Mouse (Mus musculus) left cerebral cortex, adult 2 months (tissue): Measurements from ENCODE around the gene Wbp1l. TPM values are rescaled to one million over a fixed set of nuclear protein-coding genes. Genes with fewer than 3 reads are reported as not detected.

Experiments
- DNase-seq, 2 experiments: peaks; one replicate each; pipeline ENCODE4 v3.0.0; 2021 to 2022; ENCODE audit warnings: low spot score in 2 of 2, mixed read lengths in 1 of 2; ENCODE audit errors: extremely low spot score in 1 of 2
- H3K27ac ChIP-seq: fragments of 200-600 bp; 2 replicates; pipeline ENCODE4 v1.8.1; 2022
- H3K4me3 ChIP-seq: fragments of 200-600 bp; 2 replicates; pipeline ENCODE4 v1.8.1; 2022
- CTCF ChIP-seq: fragments of 200-600 bp; IDR thresholded peaks from 2 replicates; pipeline ENCODE4 v1.8.1; 2022; ENCODE audit warnings: antibody characterized with exemption, mild to moderate bottlenecking, moderate library complexity
- intact Hi-C: fragments of 180-260 bp; cut with DNase I; formaldehyde crosslinking; loops from one replicate; pipeline ENCODE4 v1.15.1; 2025
- total RNA-seq, 2 experiments: library from RNA; stranded (reverse); gene quantifications; 2 replicates each; pipeline ENCODE4 v1.2.3; 2021

Gene Wbp1l
- total RNA-seq, 2 experiments from 2014 or later: 36.8 to 42.6 TPM

- intact Hi-C loops: loop anchor here (5.0 kb wide), 1 partner anchor 42 kb away; no protein-coding TSS in a partner anchor
- DNase-seq: no peak
- peak overlapping the region; percentile 92 for H3K4me3 ChIP-seq
- no peak for TF ChIP-seq CTCF
- H3K27ac ChIP-seq: no peak overlapping the region; the same call in 1 of the 2 replicates
Measured at GRCm38 (mm10) chr19:46600371-46600770, 1.5 kb downstream of the Wbp1l start.

GRCm38 (mm10) chr19:46601491-46601890 is 2.6 kb downstream of the Wbp1l start:
- no peak for DNase-seq
- Histone ChIP-seq H3K4me3 (no peak overlapping the region), H3K27ac (no peak overlapping the region)
- intact Hi-C loops: loop anchor here (5.0 kb wide), 1 partner anchor 41 kb away; no protein-coding TSS in a partner anchor
- no peak for TF ChIP-seq CTCF

- H3K27ac ChIP-seq: no peak overlapping the region
- TF ChIP-seq CTCF: no peak
- no peak for DNase-seq
- intact Hi-C loops: loop anchor here (5.0 kb wide), 1 partner anchor 40 kb away; no protein-coding TSS in a partner anchor
- no peak overlapping the region for H3K4me3 ChIP-seq
Measured at GRCm38 (mm10) chr19:46602406-46602805, 3.5 kb downstream of the Wbp1l start.

- intact Hi-C loops: no loop called here
- no peak for TF ChIP-seq CTCF
- H3K27ac ChIP-seq: no peak overlapping the region
- no peak overlapping the region for H3K4me3 ChIP-seq
- DNase-seq: no peak
Measured at GRCm38 (mm10) chr19:46606718-46607117, 7.8 kb downstream of the Wbp1l start.

GRCm38 (mm10) chr19:46607424-46607823 is 8.5 kb downstream of the Wbp1l start:
- H3K27ac ChIP-seq: no peak overlapping the region
- intact Hi-C loops: no loop called here
- H3K4me3 ChIP-seq: no peak overlapping the region
- no peak for DNase-seq
- peak; percentile 72 for TF ChIP-seq CTCF

- TF ChIP-seq CTCF: no peak
- Histone ChIP-seq H3K4me3 (no peak overlapping the region), H3K27ac (no peak overlapping the region)
- no peak for DNase-seq
- intact Hi-C loops: no loop called here
Measured at GRCm38 (mm10) chr19:46608158-46608557, 9.3 kb downstream of the Wbp1l start.

- TF ChIP-seq CTCF: no peak
- H3K4me3 ChIP-seq: no peak overlapping the region
- DNase-seq: no peak
- H3K27ac ChIP-seq: no peak overlapping the region
- intact Hi-C loops: no loop called here
Measured at GRCm38 (mm10) chr19:46616378-46616777, 17.5 kb downstream of the Wbp1l start.

GRCm38 (mm10) chr19:46617361-46617760 is 18.5 kb downstream of the Wbp1l start:
- no peak overlapping the region for H3K4me3 ChIP-seq
- intact Hi-C loops: no loop called here
- no peak for TF ChIP-seq CTCF
- no peak for DNase-seq
- no peak overlapping the region for H3K27ac ChIP-seq

GRCm38 (mm10) chr19:46618322-46618721 is 19.4 kb downstream of the Wbp1l start:
- no peak for DNase-seq
- intact Hi-C loops: no loop called here
- H3K27ac ChIP-seq: no peak overlapping the region
- no peak for TF ChIP-seq CTCF
- H3K4me3 ChIP-seq: no peak overlapping the region

- Histone ChIP-seq H3K4me3 (no peak overlapping the region), H3K27ac (no peak overlapping the region)
- no peak for TF ChIP-seq CTCF
- no peak for DNase-seq
- intact Hi-C loops: no loop called here
Measured at GRCm38 (mm10) chr19:46619001-46619400, 20.1 kb downstream of the Wbp1l start.

- intact Hi-C loops: no loop called here
- Histone ChIP-seq H3K4me3 (no peak overlapping the region), H3K27ac (peak overlapping the region; percentile 48; the same call in 1 of the 2 replicates)
- no peak for TF ChIP-seq CTCF
- DNase-seq: no peak
Measured at GRCm38 (mm10) chr19:46619518-46619917, 20.6 kb downstream of the Wbp1l start.

- no peak overlapping the region for H3K4me3 ChIP-seq
- intact Hi-C loops: no loop called here
- peak; percentile 33 to 53 for DNase-seq
- H3K27ac ChIP-seq: peak overlapping the region; percentile 48; the same call in 1 of the 2 replicates
- no peak for TF ChIP-seq CTCF
Measured at GRCm38 (mm10) chr19:46620016-46620808, 21.3 kb downstream of the Wbp1l start.
